Mouse (Mus musculus) inflammation-experienced regulatory T-cells (primary cell): ENCODE measurements around the gene Lingo2. TPM values are rescaled to one million over a fixed set of nuclear protein-coding genes. Genes with fewer than 3 reads are reported as not detected.

ENCODE experiments used
- polyA plus RNA-seq, 2 experiments: library from polyadenylated mRNA; unstranded; fragments of 100-300 nt; shearing (Covaris generic); gene quantifications; one replicate each; pipeline ENCODE4 v1.2.1; 2017

Lingo2 gene
- polyA plus RNA-seq: 1 to 10 TPM in 1 of 2 experiments, under 1 TPM in 1; 0.47 to 1.4 TPM

DNA sequence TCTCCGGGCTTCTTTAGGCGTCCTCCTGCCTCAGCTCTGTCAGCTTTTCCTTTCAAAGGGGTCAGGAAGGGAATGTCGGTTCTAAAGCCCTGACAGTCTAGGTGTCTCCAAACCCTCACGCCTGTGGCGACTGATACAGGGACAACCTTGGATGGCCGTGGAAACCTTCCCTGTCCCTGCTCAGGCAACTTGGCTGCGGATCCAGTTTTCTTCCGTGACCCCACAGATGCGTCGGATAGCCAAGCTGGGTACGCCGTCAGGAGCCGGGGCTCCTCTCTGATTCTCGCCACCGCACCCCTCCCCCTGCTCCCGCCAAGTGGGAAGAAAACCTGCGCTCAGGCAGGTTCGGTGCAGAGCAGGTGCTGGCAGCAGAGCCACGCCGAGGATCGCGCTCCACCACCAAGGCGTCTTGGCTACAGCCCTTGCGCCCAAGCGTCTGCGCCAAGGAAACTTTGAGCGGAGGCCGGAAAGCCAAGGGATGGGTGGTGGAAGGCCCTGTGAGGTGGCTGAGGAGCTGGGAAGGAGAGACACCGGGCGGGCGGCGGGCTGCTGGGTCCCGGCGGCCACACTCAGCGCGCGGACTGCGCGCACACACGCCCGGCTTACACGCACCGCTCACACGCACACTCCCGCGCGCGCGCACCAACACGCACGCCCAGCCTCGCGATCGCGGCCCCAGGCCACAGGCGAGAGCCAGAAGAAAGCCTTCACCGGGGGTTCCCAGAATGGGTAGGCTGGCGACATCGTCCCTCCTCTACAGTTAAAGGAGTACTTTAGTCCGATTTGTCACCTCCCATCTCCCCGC, at the start of gene Lingo2:
Gene Lingo2, minus strand, starts transcription at position 598 of the 805 bp plus-strand sequence.

